Mouse (Mus musculus): ENCODE measurements around the gene Pax2. TPM values are rescaled to one million over a fixed set of nuclear protein-coding genes. Genes with fewer than 3 reads are reported as not detected.

Gene Pax2
- polyA plus RNA-seq, 1 experiment from 2014 or later = not detected

- WGBS = 71% methylated on average over 4 of the region's 4 CpGs
- no peak overlapping the region for H3K27ac ChIP-seq (ENCODE audit: low read depth, low read length)
- no peak overlapping the region for H3K4me2 ChIP-seq
- no peaks in the 10 kb centered on the region for H3K4me1 ChIP-seq (replicated peaks; ENCODE audit: control insufficient read depth, insufficient read depth, low read length)
- ATAC-seq (replicated peaks; ENCODE audit: low FRiP score) = no peak
- no peak overlapping the region for H3K4me3 ChIP-seq (ENCODE audit: low read depth, low read length)
- no peaks in the 10 kb centered on the region for H3K36me3 ChIP-seq (ENCODE audit: control insufficient read depth, insufficient read depth, low read length)
- peaks cover 11% of the 10 kb centered on the region; the same call in 1 of the 2 replicates for H3K27me3 ChIP-seq (replicated peaks; ENCODE audit: control insufficient read depth, insufficient read depth, low read length)
- H3K9ac ChIP-seq (ENCODE audit: low read depth, low read length) = no peak overlapping the region
- H3K9me3 ChIP-seq (ENCODE audit: control insufficient read depth, low read length) = no peaks in the 10 kb centered on the region
- DNase-seq (ENCODE audit: low spot score) = no peak
Observed at GRCm38 (mm10) chr19:44791981-44792380, 36.1 kb downstream of the Pax2 start.

GRCm38 (mm10) chr19:44797110-44798060, 41.5 kb downstream of the Pax2 start:
- Histone ChIP-seq H3K9ac (ENCODE audit: low read depth, low read length) (no peak overlapping the region), H3K27ac (ENCODE audit: low read depth, low read length) (no peak overlapping the region), H3K4me3 (ENCODE audit: low read depth, low read length) (no peak overlapping the region), H3K4me2 (no peak overlapping the region), H3K4me1 (replicated peaks; ENCODE audit: control insufficient read depth, insufficient read depth, low read length) (no peaks in the 10 kb centered on the region), H3K36me3 (ENCODE audit: control insufficient read depth, insufficient read depth, low read length) (no peaks in the 10 kb centered on the region), H3K27me3 (replicated peaks; ENCODE audit: control insufficient read depth, insufficient read depth, low read length) (peaks cover 7% of the 10 kb centered on the region), H3K9me3 (ENCODE audit: control insufficient read depth, low read length) (no peaks in the 10 kb centered on the region)
- no peak for ATAC-seq (replicated peaks; ENCODE audit: low FRiP score)
- 18% methylated on average over 21 of the region's 21 CpGs for WGBS
- no peak for DNase-seq (ENCODE audit: low spot score)

GRCm38 (mm10) chr19:44798731-44799130, 42.9 kb downstream of the Pax2 start:
- H3K4me1 ChIP-seq (replicated peaks; ENCODE audit: control insufficient read depth, insufficient read depth, low read length) = no peaks in the 10 kb centered on the region
- H3K27ac ChIP-seq (ENCODE audit: low read depth, low read length) = no peak overlapping the region
- ATAC-seq (replicated peaks; ENCODE audit: low FRiP score) (no peak), DNase-seq (ENCODE audit: low spot score) (no peak)
- no peak overlapping the region for H3K4me2 ChIP-seq
- no peaks in the 10 kb centered on the region for H3K9me3 ChIP-seq (ENCODE audit: control insufficient read depth, low read length)
- WGBS = 88% methylated on average over 6 of the region's 6 CpGs
- H3K36me3 ChIP-seq (ENCODE audit: control insufficient read depth, insufficient read depth, low read length) = no peaks in the 10 kb centered on the region
- H3K4me3 ChIP-seq (ENCODE audit: low read depth, low read length) = no peak overlapping the region
- H3K9ac ChIP-seq (ENCODE audit: low read depth, low read length) = no peak overlapping the region
- H3K27me3 ChIP-seq (replicated peaks; ENCODE audit: control insufficient read depth, insufficient read depth, low read length) = peaks cover 10% of the 10 kb centered on the region

- ATAC-seq (replicated peaks; ENCODE audit: low FRiP score) (no peak), DNase-seq (ENCODE audit: low spot score) (no peak)
- WGBS = 62% methylated on average over 5 of the region's 5 CpGs
- no peak overlapping the region for H3K4me3 ChIP-seq (ENCODE audit: low read depth, low read length)
- no peaks in the 10 kb centered on the region for H3K9me3 ChIP-seq (ENCODE audit: control insufficient read depth, low read length)
- H3K27me3 ChIP-seq (replicated peaks; ENCODE audit: control insufficient read depth, insufficient read depth, low read length) = peaks cover 10% of the 10 kb centered on the region
- no peak overlapping the region for H3K9ac ChIP-seq (ENCODE audit: low read depth, low read length)
- no peaks in the 10 kb centered on the region for H3K36me3 ChIP-seq (ENCODE audit: control insufficient read depth, insufficient read depth, low read length)
- H3K27ac ChIP-seq (ENCODE audit: low read depth, low read length) = no peak overlapping the region
- H3K4me2 ChIP-seq = no peak overlapping the region
- no peaks in the 10 kb centered on the region for H3K4me1 ChIP-seq (replicated peaks; ENCODE audit: control insufficient read depth, insufficient read depth, low read length)
Observed at GRCm38 (mm10) chr19:44799156-44799555, 43.3 kb downstream of the Pax2 start.

- no peaks in the 10 kb centered on the region for H3K36me3 ChIP-seq (ENCODE audit: control insufficient read depth, insufficient read depth, low read length)
- H3K27ac ChIP-seq (ENCODE audit: low read depth, low read length) = no peak overlapping the region
- ATAC-seq (replicated peaks; ENCODE audit: low FRiP score) (no peak), DNase-seq (ENCODE audit: low spot score) (no peak)
- H3K4me1 ChIP-seq (replicated peaks; ENCODE audit: control insufficient read depth, insufficient read depth, low read length) = no peaks in the 10 kb centered on the region
- H3K4me2 ChIP-seq = no peak overlapping the region
- no peak overlapping the region for H3K4me3 ChIP-seq (ENCODE audit: low read depth, low read length)
- 54% methylated on average over 6 of the region's 6 CpGs for WGBS
- H3K9ac ChIP-seq (ENCODE audit: low read depth, low read length) = no peak overlapping the region
- H3K9me3 ChIP-seq (ENCODE audit: control insufficient read depth, low read length) = no peaks in the 10 kb centered on the region
- H3K27me3 ChIP-seq (replicated peaks; ENCODE audit: control insufficient read depth, insufficient read depth, low read length) = peaks cover 14% of the 10 kb centered on the region
Observed at GRCm38 (mm10) chr19:44800327-44800726, 44.5 kb downstream of the Pax2 start.

GRCm38 (mm10) chr19:44808734-44809133, 52.9 kb downstream of the Pax2 start:
- WGBS = 11% methylated on average over 8 of the region's 8 CpGs
- DNase-seq (ENCODE audit: low spot score) (no peak), ATAC-seq (replicated peaks; ENCODE audit: low FRiP score) (no peak)
- no peaks in the 10 kb centered on the region for H3K36me3 ChIP-seq (ENCODE audit: control insufficient read depth, insufficient read depth, low read length)
- H3K9ac ChIP-seq (ENCODE audit: low read depth, low read length) = no peak overlapping the region
- H3K27ac ChIP-seq (ENCODE audit: low read depth, low read length) = no peak overlapping the region
- H3K27me3 ChIP-seq (replicated peaks; ENCODE audit: control insufficient read depth, insufficient read depth, low read length) = peaks cover 24% of the 10 kb centered on the region
- no peak overlapping the region for H3K4me3 ChIP-seq (ENCODE audit: low read depth, low read length)
- no peak overlapping the region for H3K4me2 ChIP-seq
- no peaks in the 10 kb centered on the region for H3K9me3 ChIP-seq (ENCODE audit: control insufficient read depth, low read length)
- H3K4me1 ChIP-seq (replicated peaks; ENCODE audit: control insufficient read depth, insufficient read depth, low read length) = no peaks in the 10 kb centered on the region

GRCm38 (mm10) chr19:44812666-44813429, 57.0 kb downstream of the Pax2 start:
- Histone ChIP-seq H3K36me3 (ENCODE audit: control insufficient read depth, insufficient read depth, low read length) (no peaks in the 10 kb centered on the region), H3K9me3 (ENCODE audit: control insufficient read depth, low read length) (no peaks in the 10 kb centered on the region), H3K4me2 (no peak overlapping the region), H3K27me3 (replicated peaks; ENCODE audit: control insufficient read depth, insufficient read depth, low read length) (peaks cover 11% of the 10 kb centered on the region), H3K27ac (ENCODE audit: low read depth, low read length) (no peak overlapping the region), H3K4me1 (replicated peaks; ENCODE audit: control insufficient read depth, insufficient read depth, low read length) (no peaks in the 10 kb centered on the region), H3K4me3 (ENCODE audit: low read depth, low read length) (no peak overlapping the region), H3K9ac (ENCODE audit: low read depth, low read length) (no peak overlapping the region)
- DNase-seq (ENCODE audit: low spot score) (no peak), ATAC-seq (replicated peaks; ENCODE audit: low FRiP score) (no peak)
- 62% methylated on average over 12 of the region's 13 CpGs for WGBS

GRCm38 (mm10) chr19:44815111-44815510, 59.3 kb downstream of the Pax2 start:
- Histone ChIP-seq H3K4me1 (replicated peaks; ENCODE audit: control insufficient read depth, insufficient read depth, low read length) (no peaks in the 10 kb centered on the region), H3K27ac (ENCODE audit: low read depth, low read length) (no peak overlapping the region), H3K27me3 (replicated peaks; ENCODE audit: control insufficient read depth, insufficient read depth, low read length) (peaks cover 8% of the 10 kb centered on the region), H3K4me3 (ENCODE audit: low read depth, low read length) (no peak overlapping the region), H3K4me2 (no peak overlapping the region), H3K9me3 (ENCODE audit: control insufficient read depth, low read length) (no peaks in the 10 kb centered on the region), H3K9ac (ENCODE audit: low read depth, low read length) (no peak overlapping the region), H3K36me3 (ENCODE audit: control insufficient read depth, insufficient read depth, low read length) (no peaks in the 10 kb centered on the region)
- DNase-seq (ENCODE audit: low spot score) (no peak), ATAC-seq (replicated peaks; ENCODE audit: low FRiP score) (no peak)
- WGBS = 89% methylated on average over 3 of the region's 3 CpGs
